Mouse (Mus musculus) bone marrow macrophage, adult 2 months (primary cell): ENCODE results near the gene Astl. TPM values are rescaled to one million over a fixed set of nuclear protein-coding genes. Genes with fewer than 3 reads are reported as not detected.

Source experiments
- H3K27ac ChIP-seq: 2 replicates; pipeline ENCODE4 v1.5.1; 2012; ENCODE audit warnings: low read depth, low read length; ENCODE audit not compliant: insufficient read depth
- H3K4me1 ChIP-seq: 2 replicates; pipeline ENCODE4 v1.6.1; 2012; ENCODE audit warnings: low read length; ENCODE audit not compliant: control insufficient read depth, insufficient read depth
- H3K4me3 ChIP-seq: 2 replicates; pipeline ENCODE4 v1.5.1; 2012; ENCODE audit warnings: mild to moderate bottlenecking, low read length, moderate library complexity; ENCODE audit not compliant: insufficient read depth
- CTCF ChIP-seq: IDR thresholded peaks from 2 replicates; pipeline ENCODE4 v1.5.1; 2012; ENCODE audit warnings: low read depth, mild to moderate bottlenecking, low read length, moderate library complexity
- POLR2A ChIP-seq: IDR thresholded peaks from 2 replicates; pipeline ENCODE4 v1.6.1; 2012; ENCODE audit warnings: mild to moderate bottlenecking, low read depth, low read length, borderline replicate concordance
- polyA plus RNA-seq: library from polyadenylated mRNA; stranded (reverse); fragments of >200 nt; gene quantifications from 2 replicates; pipeline ENCODE4 v1.2.4, GENCODE M21; 2012; ENCODE audit not compliant: missing spikeins, insufficient read depth, insufficient read length

Gene Astl
- polyA plus RNA-seq, 1 experiment: 0.59 TPM

DNA sequence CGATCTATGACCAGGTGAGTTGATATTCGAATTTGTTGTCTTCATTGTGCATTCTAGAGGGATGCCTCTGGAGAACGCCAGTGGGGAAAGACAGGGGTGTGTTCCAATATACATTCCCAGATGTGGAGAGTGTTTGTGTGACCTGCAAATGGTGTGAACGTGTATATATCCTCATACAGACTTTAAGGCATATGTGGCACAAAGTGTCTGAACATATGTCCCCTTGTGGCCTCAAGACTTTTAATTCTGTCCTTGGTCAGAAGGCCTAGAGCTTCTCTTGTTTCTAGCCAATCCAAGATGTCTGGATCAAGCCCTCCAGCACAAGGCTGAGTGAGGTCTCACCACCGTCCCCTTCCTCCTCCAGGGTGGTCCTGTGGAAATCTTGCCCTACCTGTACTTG is 1.6 kb upstream of the Astl start:
- TF ChIP-seq POLR2A (no peak), CTCF (no peak)
- H3K27ac ChIP-seq: no peak overlapping the region
- H3K4me3 ChIP-seq: peak overlapping the region; percentile 92
- H3K4me1 ChIP-seq: peaks cover 26% of the 10 kb centered on the region

DNA sequence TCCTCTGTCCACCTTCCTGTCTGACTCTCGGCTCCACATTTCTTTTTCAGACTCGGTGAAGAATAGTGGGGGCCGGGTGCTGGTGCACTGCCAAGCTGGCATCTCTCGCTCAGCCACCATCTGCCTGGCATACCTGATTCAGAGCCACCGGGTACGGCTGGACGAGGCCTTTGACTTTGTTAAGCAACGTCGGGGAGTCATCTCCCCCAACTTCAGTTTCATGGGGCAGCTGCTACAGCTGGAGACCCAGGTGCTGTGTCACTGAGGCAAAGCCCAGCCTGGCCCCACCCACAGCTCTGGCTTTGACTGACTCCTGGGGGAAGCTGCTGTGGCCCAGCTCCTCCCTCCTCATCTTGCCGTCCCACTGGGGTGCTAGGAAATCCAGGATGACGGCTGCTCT is 908 bp upstream of the Astl start:
- TF ChIP-seq POLR2A: no peak
- TF ChIP-seq CTCF: no peak
- H3K27ac ChIP-seq: peak overlapping the region; percentile 17; the same call in 1 of the 2 replicates
- peaks cover 26% of the 10 kb centered on the region for H3K4me1 ChIP-seq
- peak overlapping the region; percentile 92 for H3K4me3 ChIP-seq

DNA sequence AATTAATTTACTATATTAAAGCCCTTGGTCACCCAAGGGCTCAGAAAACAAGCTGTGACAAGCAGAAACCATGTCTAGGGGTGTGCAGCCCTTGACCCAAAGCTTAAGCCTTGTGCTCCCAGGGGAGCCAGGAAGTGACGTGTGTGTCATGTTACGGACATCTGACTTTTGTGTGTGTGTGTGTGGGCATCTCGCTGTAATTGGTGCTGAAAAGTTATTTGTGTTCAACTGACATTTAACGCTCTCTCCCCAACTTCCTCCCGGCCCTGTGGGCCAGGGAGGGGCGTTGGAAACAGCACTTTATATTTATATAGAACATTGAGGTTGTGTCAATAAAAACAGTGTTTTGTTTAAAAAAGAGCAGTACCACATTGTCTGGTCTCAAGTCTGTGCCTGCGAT is 427 bp upstream of the Astl start:
- TF ChIP-seq POLR2A: no peak
- Histone ChIP-seq H3K4me3 (no peak overlapping the region), H3K4me1 (peaks cover 26% of the 10 kb centered on the region), H3K27ac (peak overlapping the region; percentile 17; the same call in 1 of the 2 replicates)

DNA sequence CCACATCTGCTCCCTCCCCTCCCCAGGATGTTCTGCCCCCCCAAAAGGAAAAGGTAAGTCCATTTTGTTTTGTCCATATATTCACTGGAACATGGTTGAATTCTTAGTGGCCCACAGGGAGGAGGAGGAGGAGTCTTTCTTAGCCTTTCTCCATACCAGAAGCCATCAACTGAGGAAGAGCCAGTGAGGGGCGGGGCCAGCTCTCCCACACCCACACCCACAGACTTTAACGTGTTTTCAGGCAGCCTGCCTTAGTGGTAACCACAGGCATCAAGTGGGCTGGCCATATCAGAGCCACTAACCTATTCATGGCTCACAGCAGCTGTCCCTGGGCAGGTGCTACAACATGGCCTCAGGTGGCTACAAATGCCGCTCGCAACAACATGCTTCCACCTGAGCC is 394 bp downstream of the Astl start:
- Histone ChIP-seq H3K4me1 (peaks cover 26% of the 10 kb centered on the region), H3K27ac (no peak overlapping the region), H3K4me3 (no peak overlapping the region)
- TF ChIP-seq POLR2A (no peak), CTCF (no peak)

DNA sequence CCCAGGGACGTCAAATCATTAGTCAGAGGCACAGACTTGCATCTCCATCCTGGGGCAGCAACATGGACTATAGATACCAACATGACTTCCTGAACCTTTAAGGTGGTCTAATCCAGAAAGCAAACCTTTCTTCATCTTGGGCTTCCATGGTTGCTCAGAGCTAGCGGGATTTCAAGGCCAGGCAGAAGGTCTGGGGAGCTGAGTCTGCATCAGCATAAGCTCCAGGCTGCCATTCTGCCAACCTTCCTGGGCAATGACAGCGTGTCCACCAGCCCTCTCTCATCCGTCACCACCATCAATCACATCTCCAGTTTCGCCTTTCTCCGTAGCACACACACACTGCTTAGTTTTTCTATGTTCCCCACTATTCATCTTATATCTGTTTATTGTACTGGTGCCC is 823 bp downstream of the Astl start:
- peaks cover 23% of the 10 kb centered on the region for H3K4me1 ChIP-seq
- TF ChIP-seq CTCF (no peak), POLR2A (no peak)
- H3K27ac ChIP-seq: no peak overlapping the region
- no peak overlapping the region for H3K4me3 ChIP-seq

DNA sequence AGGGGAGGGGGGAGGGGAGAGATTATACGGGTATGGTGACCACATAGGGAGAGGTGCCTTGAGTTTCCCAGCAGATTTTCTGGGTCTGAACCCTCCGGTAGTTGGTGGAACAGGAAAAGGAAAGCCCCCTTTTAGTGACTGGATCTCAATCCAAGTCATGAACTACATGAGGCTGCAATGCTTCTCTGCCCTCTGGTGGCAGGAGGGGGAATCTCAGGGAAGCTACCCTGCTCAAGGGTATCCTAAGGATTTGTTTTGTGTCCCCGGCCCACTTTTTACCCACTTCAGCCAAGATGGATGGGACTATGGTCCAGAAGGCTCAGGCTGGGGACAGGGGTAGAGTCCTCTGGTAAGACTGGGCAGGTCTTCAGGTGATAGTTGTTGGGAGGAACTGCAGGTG is 2.7 kb downstream of the Astl start:
- Histone ChIP-seq H3K4me3 (no peak overlapping the region), H3K27ac (no peak overlapping the region), H3K4me1 (peaks cover 11% of the 10 kb centered on the region)
- no peak for TF ChIP-seq POLR2A
- TF ChIP-seq CTCF: peak; percentile 95

DNA sequence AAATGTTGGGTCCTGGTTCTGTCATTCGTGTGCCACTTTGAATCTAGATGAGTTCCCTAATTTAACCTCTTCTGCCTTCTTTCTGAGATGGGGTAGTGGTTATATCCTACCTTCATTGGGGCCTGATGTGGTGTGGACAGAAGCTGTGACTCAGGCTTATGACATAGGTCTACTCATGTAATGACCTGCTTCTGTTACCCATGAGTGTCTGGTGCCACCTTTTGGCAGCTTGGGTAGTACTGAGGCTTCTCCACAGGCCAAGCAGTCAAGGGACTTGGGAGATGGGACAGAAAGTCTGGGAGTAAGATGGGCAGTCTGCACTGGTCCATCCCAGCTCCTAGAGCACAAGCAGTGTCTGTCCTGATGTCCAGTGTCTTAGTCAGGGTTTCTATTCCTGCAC is 7.9 kb downstream of the Astl start:
- H3K4me3 ChIP-seq: no peak overlapping the region
- TF ChIP-seq POLR2A (no peak), CTCF (no peak)
- no peak overlapping the region for H3K27ac ChIP-seq
- no peaks in the 10 kb centered on the region for H3K4me1 ChIP-seq

DNA sequence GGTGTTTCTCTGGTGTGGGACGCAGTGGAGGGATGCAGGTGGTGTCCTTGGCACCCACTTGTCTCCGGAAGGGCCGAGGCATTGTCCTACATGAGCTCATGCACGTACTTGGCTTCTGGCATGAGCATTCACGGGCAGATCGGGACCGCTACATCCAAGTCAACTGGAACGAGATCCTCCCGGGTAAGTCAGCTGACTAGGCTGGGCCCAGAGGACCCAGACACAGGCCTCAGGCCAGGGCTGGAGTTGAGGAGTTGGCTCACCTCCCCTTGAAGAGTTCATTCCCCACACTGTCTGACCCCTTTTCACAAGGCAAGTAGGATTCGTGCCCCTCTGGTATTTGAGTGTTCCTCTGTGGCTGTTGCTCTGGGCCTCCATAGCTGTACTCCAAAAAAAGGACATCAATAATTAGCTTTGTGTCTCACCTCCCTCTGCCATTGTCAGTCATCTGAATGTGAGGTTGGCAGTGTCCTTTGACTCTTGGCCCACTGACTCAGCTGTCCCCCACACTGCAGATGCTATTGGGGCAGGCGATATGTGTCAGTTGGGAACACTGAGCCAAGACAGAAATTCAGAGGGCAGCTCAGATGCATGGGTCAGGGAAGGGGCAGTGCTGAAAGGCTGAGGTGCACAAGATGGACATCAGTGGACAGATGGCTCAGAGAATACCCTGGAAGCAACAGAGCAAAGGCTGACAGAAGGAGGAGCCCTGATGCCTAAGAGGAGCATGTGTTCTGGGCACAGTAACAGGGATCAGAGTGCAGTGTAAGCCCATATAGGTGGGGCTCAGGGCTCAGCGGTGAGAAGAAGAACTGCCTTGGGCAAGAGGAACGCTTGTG is 8.9 kb downstream of the Astl start:
- Histone ChIP-seq H3K27ac (no peak overlapping the region), H3K4me1 (no peaks in the 10 kb centered on the region), H3K4me3 (no peak overlapping the region)
- TF ChIP-seq CTCF: no peak
- TF ChIP-seq POLR2A: no peak

DNA sequence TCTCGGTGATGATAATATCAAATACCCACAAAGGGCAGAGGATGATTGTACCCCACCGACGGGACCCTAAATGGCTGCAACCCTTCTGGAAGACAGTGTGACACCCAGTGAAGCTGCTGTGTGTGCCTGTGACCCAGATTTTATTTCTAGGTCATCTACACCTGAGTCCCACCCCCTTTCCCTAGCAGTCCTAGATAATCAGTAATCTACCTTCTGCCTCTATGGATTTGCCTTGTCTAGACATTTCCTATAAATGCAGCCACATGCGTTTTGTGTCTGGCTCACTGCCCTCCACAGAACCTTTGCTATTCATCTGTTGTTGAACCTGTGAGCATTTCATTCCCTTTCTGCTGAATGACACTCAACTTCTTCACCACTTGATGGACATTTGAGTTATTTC is 15.4 kb downstream of the Astl start:
- TF ChIP-seq POLR2A: no peak
- no peak for TF ChIP-seq CTCF
- Histone ChIP-seq H3K4me3 (no peak overlapping the region), H3K4me1 (no peaks in the 10 kb centered on the region), H3K27ac (no peak overlapping the region)

DNA sequence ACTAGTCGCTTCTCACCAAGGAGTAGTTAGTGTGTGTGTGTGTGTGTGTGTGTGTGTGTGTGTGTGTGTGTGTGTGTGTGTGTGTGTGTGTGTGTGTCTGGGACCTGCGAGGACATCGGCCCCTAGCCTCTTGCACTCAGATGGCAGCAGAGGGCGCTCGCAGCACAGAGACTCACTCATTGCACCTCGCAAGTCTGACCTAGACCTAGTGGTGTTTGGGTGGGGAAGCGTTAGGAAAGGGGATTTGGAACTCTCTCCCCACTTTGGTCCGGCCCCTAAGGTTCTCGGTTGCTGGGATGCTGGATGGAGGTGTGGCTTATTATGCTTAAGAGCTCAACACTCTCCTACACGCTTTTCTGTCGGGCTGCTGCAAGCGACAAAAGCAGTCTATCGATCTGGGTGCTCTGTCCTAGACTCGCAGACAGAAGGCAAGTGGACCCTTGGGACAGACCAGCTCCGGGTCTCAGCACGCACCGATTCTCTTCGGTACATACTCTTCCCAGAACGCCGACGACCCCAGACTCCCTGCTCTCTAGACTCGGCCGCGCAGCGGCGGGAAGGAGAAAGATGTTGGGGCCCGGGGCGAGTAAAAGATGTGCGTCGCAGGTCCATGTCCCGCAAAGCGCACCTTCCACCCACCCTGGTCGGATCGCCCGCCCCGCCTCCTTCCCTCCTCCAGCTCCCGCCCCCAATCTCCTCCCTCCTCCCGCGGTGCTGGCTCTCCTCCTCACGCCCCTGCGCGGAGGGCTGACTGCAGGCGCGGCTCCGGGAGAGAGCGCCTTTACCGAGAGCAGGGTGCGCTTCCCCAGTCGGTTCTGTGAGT is 24.2 kb downstream of the Astl start, which contains the start of gene Adra2b:
Adra2b (plus strand) TSS at position 750 of the 823 bp plus-strand sequence.
- Histone ChIP-seq H3K4me1 (no peaks in the 10 kb centered on the region), H3K4me3 (peak within 1 kb of the TSS; percentile 18; the same call in 1 of the 2 replicates), H3K27ac (no peak within 1 kb of the TSS)
- TF ChIP-seq CTCF (peak; percentile 78), POLR2A (no peak)
